Mouse (Mus musculus) adrenal gland, postnatal 25 days (tissue): Measurements from ENCODE around the gene Gm4969. TPM values are rescaled to one million over a fixed set of nuclear protein-coding genes. Genes with fewer than 3 reads are reported as not detected.
"Not testable (repeated sequence)": the region's sequence is repeated elsewhere in the genome, so short reads cannot be mapped to it uniquely, and the experiment has no call there.

Experiments used
- DNase-seq: peaks from one replicate; pipeline ENCODE4 v3.0.0; 2021; ENCODE audit warnings: mixed read lengths
- total RNA-seq: library from RNA; stranded (reverse); gene quantifications from 2 replicates; pipeline ENCODE4 v1.2.3, GENCODE M21; 2021

The Gm4969 gene
- total RNA-seq, 1 experiment from 2014 or later = 0.09 TPM

DNA sequence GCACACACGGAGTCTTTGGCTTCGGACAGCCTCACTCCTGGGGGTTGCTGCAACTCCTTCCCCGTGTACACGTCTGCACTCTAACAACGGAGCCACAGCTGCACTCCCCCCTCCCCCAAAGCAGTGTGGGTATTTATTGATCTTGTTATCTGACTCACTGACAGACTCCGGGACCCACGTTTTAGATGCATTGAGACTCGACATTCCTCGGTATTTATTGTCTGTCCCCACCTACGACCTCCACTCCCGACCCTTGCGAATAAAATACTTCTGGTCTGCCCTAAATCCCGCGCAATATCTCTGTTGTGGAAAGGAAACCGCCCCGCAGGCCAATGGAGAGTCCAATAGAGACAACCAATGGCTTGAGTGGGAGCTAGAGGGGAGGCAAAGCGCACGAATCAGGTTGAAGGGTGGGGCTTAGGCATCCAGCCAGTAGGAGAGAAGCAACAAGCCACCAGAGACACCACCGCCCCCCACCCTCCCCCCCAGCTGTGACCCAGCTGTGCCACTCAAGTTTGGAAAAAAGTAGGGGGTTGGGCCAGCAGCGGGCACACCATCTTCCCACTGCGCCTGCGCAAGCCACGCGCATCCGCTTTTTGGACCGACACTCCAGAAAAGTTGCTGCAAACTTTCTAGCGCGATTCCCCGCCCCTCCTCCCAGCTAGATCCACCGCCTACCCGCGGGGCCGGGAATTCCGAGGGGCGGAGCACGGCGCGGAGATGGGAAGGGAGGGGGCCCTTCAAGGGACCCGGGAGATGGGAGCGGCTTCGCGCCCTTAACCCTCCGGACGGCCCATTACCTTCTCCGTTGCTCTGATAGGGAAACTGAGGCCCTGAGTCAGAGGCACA lies 24.4 kb downstream of the Gm4969 start:
- DNase-seq = peak; percentile 98

DNA sequence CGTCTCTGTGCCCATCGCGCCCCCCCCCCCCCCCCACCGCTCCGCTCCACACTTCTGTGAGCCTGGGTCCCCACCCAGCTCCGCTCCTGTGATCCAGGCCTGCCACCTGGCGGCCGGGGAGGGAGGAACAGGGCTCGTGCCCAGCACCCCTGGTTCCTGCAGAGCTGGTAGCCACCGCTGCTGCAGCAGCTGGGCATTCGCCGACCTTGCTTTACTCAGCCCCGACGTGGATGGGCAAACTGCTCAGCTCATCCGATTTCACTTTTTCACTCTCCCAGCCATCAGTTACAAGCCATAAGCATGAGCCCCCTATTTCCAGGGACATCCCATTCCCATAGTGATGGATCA lies 25.0 kb downstream of the Gm4969 start:
- DNase-seq = peak; percentile 89

DNA sequence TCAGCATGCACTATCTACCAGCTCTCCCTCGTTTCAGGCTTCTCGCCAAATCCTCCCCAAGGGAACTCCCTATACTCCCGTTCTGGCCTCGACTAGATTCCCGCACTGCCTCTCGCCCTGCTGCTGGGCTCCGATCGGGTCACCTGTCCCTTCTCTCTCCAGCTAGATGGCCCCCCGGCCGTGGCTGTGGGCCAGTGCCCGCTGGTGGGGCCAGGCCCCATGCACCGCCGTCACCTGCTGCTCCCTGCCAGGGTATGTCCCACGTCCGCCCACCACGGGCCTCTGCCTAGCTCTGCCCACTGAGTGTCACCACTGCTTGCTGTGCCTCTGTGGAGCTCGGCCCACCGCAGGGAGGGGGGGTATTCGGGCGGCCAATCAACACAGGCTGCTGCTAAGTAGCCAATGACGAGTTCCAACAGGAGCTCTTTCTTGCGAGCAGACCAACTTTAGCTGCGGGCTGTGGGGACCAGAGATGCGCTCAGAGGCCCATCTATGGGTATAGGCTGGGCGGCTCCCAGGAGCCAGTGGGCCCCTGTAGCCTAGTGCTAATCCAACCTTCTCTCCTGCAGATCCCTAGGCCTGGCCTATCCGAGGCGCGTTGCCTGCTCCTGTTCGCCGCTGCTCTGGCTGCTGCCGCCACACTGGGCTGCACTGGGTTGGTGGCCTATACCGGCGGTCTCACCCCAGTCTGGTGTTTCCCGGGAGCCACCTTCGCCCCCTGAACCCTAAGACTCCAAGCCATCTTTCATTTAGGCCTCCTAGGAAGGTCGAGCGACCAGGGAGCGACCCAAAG lies 25.6 kb downstream of the Gm4969 start:
- peak; percentile 66 for DNase-seq

DNA sequence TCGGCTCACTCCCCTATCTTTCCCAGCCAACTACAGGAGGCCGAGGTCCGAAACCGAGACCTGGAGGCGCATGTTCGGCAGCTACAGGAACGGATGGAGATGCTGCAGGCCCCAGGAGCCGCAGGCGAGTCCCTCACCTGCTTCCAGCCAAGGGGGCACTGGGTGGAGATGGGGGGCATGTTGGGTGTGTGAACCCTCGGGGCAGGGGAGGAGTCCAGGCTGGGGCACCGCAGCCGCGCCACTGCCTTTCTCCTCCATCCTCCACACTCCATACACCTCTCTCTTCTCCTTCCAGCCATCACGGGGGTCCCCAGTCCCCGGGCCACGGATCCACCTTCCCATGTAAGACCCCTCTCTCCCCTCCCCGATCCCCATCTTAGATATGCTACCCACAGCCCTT lies 26.3 kb downstream of the Gm4969 start:
- no peak for DNase-seq

DNA sequence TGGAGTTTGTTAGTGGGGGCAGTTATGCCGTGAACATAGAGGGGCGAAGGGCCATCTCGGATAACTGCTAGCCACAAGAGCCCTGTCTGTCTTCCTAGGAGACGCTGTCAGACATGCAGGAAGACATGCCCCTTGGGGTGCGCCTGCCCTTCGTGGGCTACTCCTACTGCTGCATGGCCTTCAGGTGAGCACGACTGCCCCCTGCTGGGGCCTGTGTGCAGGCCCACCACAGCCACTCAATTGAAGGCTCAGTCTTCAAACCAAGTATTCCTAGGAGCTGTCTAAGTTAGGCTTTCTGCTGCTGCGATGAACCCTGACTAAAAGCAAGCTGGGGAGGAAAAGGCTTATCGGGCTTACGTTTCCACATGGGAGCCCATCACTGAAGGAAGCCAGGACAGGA lies 29.4 kb downstream of the Gm4969 start:
- DNase-seq = peak; percentile 70

DNA sequence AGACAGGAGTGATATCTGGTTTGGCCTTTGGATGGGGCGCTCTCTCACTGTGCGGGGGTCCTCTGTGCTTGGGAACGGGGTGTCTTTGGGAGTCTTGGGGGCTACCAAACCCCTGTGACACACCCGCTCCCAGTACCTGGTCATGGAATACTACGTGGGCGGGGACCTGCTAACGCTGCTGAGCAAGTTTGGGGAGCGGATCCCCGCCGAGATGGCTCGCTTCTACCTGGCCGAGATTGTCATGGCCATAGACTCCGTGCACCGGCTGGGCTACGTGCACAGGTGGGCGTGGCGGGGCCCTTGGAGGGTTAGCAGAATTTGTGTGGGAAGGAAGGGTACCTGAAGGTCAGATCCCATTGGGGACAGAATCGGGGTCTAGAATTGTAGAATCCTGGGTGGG lies 31.4 kb downstream of the Gm4969 start:
- DNase-seq = no peak

DNA sequence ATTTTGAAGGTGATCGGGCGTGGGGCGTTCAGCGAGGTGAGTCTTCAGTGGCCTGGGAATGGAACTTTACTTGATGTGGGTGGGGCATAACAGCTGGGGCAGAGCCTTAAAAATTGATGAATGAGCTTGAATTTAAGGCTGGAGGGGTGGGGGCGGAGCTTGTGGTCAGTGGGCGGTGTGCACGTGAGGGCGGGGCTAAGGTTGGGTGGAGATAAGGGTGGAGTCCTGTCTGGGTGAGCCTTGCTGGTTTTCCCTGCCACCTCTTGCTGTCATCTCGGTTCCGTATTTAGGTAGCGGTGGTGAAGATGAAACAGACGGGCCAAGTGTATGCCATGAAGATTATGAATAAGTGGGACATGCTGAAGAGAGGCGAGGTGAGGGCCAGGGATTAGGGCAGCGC lies 32.1 kb downstream of the Gm4969 start:
- peak; percentile 81 for DNase-seq

DNA sequence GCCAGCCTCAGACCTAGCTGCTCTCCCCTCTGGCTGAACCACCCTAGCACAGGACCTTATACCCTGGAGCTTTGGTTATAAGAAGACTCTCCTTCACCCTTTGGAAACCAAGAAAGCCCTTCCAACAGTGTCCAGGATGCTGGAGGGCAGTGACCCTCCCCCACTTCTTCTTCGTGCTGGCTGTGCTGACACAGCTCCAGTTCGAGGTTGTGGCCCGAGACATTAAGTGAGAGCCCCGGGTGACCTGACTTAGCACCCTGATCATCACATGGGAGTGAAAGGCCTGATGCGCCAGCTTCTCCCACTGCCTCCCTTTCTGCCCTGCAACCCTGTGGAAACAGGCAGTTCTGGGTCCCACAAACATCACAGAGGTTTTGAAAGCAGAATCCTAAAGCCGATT lies 32.7 kb downstream of the Gm4969 start:
- no peak for DNase-seq

DNA sequence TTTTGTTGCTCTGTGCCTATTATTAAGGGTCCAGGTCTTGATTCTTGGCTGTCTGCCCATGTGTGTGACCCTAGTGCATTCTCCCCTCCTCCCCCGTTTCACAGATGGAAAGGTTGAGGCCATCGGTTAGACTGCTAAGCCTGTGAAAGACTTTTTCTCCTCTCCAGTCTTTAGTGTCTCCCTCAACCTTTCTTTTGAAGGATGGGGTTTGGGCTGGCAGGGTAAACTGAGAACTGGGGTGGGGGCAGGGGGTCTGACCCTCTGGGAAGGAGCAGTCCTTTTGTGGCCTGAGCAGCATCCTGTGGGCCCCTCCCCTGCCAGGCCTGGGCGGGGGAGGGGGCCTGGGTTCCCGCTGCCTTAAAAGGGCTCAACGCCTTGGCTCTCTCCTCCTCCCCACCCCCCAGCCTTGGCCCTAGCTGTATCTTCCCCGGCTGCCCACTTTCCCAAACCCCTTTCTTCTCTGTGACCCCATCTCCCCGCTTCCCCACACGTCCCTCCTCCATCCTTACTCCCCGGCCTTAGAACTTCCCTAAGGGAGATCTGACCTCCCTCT lies 33.2 kb downstream of the Gm4969 start:
- DNase-seq = peak; percentile 20

DNA sequence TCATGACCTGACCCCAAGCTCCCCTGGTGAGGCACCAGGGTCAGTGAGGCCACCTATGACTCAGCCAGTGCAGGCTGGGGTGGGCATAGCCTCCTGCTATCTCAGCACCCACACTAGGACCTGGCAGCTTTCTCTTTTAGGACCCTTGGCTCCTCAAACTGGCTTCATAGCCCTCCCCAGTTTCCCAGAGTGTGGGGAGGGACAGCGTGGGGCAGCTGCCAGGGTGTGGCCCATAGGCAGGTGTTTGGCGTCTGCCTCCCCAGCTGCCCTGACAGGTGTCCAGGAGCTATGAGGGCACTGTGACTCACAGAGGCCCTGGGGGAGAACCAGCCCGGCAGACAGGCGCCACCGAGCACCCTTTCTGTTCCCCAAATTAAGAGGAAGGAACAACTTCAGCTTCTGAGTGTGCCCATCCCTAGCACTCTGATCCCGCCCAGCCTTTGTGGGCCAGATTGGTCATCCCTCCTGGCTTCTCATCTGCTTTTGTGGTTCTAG lies 33.8 kb downstream of the Gm4969 start:
- peak; percentile 31 for DNase-seq

DNA sequence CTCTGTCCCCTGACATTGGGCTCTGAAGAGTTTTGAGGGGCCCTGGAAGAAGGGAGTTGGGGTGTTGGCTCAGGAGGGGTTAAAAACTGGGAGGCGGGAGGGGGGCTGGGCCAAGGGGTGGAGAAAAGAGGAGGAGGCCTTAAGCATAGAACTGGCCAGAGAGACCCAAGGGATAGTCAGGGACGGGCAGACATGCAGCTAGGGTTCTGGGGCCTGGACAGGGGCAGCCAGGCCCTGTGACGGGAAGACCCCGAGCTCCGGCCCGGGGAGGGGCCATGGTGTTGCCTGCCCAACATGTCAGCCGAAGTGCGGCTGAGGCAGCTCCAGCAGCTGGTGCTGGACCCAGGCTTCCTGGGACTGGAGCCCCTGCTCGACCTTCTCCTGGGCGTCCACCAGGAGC lies 34.5 kb downstream of the Gm4969 start, which contains the start of gene Dmpk:
Gene Dmpk, plus strand, starts transcription at position 149 of the 400 bp plus-strand sequence.
- peak; percentile 67 for DNase-seq

DNA sequence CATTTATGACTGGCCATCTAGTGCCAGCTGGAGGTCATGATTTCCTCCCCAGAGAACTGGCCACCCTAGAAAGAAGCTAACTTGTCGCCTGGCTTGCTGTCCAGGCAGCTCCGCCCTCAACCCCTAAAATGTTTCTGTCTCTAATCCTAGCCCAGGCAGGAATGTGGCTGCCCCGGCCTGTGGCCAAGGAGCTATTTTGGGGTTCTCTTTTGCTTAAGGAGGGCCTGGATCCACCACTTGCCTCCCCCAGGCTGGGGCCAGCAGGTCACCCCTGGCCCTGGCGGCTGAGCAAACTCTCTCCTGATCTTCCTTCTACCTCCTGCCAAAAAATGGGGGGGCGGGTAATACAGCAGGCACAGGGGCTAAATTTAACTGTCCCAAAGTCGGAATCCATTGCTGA lies 35.1 kb downstream of the Gm4969 start:
- DNase-seq = peak; percentile 22

DNA sequence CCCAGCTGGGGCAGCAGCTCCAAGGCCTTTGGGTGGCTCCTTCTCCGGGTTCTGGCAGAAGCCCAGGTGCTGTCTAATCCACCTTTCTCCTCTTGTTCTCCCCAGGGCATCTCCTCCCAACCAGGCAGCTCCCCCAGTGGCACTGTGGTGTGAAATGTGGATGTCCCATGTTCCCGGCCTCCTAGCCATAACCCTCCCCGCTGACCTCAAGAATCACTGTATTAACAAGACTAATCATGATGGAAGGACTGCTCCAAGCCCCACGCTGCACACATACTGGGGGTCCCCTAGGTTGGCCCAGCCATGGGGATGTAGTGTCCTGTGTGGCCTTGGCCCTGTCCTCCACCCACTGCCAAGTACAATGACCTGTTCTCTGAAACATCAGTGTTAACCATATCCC lies 36.0 kb downstream of the Gm4969 start:
- no peak for DNase-seq

DNA sequence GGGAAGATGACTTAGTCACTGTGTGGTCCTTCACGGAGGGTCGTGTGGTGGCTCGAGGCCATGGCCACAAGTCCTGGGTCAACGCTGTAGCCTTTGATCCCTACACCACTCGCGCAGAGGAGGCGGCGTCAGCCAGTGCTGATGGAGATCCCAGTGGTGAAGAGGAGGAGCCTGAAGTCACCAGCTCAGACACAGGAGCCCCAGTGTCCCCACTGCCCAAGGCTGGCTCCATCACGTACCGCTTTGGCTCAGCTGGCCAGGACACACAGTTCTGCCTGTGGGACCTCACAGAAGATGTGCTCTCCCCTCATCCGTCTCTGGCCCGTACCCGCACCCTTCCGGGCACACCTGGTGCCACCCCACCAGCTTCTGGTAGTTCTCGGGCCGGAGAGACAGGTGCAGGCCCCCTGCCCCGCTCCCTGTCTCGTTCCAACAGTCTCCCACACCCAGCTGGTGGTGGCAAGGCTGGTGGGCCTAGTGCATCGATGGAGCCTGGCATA lies 37.7 kb downstream of the Gm4969 start:
- no peak for DNase-seq

DNA sequence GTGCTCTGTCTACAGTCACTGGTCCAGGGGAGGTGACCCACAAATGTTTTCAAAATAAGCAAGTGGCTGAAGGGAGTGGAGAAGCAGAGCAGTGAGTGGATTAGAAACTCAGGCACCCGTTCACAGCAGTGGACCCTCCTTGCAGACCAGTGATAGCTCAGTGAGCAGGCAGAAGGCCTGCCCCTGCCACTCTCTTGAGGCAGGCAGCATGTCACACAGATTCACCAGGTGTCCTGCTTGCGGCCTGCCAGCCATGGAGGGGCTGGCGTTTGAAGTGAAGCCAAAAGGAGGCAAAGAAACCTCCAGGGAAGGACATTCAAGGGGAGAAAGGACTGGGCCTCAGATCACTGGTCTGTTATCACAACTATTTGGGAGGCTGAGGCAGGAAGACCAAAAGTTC lies 39.4 kb downstream of the Gm4969 start:
- DNase-seq = no peak

DNA sequence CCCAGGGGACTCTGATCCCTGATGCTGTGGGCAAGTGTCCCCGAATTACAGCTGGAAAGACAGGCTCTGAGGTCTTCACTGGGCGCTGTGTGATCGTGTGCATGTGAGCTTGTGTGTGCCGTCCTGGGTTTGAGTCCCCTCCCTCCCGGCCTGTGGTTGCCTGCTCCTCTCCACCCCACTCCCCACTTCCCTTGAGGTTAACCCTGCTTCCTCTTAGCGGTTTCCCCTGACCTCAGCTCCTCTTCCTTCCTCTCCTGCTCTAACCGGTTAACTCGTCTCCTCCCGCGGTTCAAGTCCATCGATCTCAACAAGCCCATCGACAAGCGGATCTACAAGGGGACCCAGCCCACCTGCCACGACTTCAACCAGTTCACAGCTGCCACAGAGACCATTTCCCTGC lies 40.4 kb downstream of the Gm4969 start:
- no peak for DNase-seq

DNA sequence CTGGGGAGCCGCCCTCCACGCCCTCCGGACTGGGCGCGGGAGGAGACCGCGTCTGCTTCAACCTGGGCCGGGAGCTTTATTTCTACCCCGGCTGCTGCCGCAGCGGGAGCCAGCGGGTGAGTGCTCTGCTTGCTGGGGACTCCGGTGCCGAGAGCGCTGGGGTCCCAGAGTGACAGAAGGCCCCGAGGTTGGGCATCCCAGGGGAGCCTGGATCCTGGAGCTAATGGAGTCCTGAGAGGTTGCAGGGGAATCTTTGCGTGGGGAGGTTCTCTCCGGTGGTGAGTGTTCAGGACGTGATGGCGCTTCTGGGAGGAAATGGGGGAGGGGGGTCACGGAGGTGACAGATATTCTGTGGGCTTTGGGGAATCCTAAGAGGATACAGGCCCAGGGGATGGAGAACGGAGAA lies 41.6 kb downstream of the Gm4969 start:
- DNase-seq = peak; percentile 26

DNA sequence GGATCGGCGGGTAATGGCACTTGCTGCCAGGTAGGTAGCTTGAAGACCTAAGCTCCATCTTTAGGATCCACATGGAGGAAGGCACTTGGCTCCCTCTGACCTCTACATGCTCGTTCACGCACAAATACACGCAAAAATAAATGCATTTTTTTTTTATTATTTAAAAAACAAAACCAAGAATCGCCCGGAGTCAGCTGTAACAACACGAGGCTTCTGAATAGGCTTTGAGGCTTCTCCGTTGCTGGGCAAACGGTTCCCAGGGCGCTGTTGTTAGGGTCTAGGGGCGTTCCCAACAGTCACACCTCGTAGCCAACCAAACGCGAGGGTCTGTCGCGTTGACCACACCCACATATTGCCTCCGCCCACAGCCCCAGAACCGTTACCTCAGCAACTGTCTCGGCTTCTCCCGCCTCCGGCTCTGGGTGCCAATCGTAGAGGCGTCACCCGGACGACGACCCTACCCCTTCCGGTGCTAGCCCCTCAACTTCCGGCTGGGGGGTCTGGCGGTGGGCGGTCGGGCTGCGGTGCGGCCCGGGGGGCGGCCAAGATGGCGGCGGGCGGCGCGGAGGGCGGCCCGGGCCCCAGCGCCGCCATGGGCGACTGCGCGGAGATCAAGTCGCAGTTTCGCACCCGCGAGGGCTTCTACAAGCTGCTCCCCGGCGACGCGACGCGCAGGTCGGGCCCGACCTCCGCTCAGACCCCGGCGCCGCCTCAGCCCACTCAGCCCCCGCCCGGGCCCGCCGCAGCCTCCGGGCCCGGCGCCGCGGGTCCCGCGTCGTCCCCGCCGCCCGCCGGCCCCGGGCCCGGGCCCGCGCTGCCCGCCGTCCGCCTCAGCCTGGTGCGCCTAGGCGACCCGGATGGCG lies 42.2 kb downstream of the Gm4969 start, which contains the start of gene Dmwd:
Gene Dmwd, plus strand, starts transcription at position 505 of the 863 bp plus-strand sequence.
- peak; percentile 94 for DNase-seq

DNA sequence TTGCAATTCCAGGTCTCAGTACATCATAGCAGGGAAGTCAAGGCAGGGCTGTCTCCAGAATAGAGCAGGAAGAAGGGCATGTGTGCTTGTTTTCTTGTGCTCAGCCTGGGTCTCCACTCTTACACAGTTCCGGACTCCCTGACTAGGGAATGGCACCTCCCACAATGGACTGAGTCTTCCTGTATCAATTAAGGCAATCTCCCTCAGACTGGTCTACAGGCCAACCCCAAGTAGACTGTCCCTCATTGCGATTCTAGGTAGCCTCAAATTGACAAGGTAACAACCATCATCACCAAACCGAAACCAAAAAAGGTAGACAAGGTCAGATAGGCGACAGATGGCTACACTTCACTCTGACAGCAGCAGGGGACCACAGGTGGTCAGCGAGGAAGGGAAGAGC lies 42.9 kb downstream of the Gm4969 start:
- no peak for DNase-seq

DNA sequence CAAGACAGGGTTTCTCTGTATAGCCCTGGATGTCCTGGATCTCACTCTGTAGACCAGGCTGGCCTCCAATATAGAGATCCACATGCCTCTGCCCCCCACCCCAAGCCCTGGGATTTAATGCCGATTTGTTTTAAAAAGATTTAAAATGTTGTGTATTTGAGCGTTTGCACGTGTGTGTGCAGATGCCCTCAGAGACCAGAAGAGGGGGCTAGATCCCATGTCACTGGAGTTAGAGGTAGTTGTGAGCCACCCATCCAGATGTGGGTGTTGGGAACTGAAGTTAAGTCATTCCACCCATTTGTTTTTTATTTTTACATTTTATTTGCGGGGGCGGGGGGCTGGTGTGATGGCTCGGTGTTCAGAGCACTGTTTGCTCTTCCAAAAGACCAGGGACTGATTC lies 43.7 kb downstream of the Gm4969 start:
- no peak for DNase-seq

DNA sequence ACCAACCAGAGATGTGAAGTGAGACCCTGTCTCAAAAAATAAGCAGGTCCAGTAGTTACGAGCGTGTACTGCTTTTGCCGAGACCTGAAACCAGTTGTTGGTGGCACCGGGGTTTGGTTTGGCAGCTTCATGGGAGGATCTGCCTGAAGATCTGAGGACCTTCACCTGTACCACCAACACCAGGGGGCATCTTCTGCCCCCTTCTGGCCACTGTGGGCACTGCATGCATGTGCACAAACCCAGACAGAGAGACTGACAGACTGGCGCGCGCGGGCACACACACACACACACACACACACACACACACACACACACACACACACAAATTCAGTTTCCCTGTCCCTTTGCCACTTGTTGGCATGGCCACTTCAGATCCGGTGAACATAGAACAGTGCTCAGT lies 44.7 kb downstream of the Gm4969 start:
- DNase-seq = peak; percentile 51

DNA sequence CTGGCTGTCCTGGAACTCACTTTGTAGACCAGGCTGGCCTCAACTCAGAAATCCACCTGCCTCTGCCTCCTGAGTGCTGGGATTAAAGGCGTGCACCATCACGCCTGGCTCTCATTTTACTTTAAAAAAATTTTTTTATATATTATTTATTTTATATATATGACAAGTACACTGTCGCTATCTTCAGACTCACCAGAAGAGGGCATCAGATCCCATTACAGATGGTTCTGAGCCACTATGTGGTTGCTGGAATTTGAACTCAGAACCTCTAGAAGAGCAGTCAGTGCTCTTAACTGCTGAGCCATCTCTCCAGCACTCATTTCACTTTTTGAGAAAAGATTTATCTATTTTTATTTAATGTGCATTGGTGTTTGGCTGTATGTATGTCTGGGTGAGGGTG lies 47.1 kb downstream of the Gm4969 start:
- not testable (repeated sequence) for DNase-seq
